Mouse (Mus musculus): ENCODE data around the gene 2210408I21Rik. TPM values are rescaled to one million over a fixed set of nuclear protein-coding genes. Genes with fewer than 3 reads are reported as not detected.

Gene 2210408I21Rik
- total RNA-seq, 1 experiment: 7.6 TPM

DNA sequence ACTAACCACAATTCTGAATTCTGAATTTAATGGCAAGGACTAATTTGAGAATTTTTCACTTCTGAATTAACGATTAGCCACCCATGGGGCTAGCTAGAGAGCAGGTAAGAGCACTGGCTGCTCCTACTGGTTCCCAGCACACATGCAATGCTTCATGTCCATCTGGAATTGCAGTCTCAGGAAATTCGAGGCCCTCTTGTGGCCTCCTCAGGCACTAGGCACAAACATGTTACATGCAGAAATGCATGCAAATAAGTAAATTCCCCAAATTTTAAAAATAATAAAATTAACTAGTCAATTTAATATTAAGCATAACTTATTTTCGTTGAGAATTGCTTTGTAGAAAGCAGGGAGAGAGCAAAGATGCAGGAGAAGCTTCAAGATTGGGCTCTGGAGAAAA lies 273.2 kb downstream of the 2210408I21Rik start:
- no peak for DNase-seq (ENCODE audit: low read depth, low spot score)
- no peaks in the 10 kb centered on the region for H3K9me3 ChIP-seq (ENCODE audit: control insufficient read depth, insufficient read depth, low read depth, low read length)
- no peak overlapping the region for H3K9ac ChIP-seq (ENCODE audit: insufficient read depth, low read depth, low read length, poor library complexity, severe bottlenecking)
- in situ Hi-C loops (cut with MboI; ENCODE audit: low sequenced_read_pairs in 2 of 2, unreplicated experiment in 2 of 2): no loop called here
- no peak overlapping the region for H3K4me3 ChIP-seq (ENCODE audit: insufficient read depth in 1 of 2, low read depth in 1 of 2, low read length in 2 of 2, poor library complexity in 1 of 2, severe bottlenecking in 1 of 2)
- no peak overlapping the region for H3K27ac ChIP-seq (ENCODE audit: insufficient read depth, low read depth, low read length, poor library complexity, severe bottlenecking)
- no peaks in the 10 kb centered on the region for H3K4me1 ChIP-seq (ENCODE audit: control insufficient read depth in 2 of 2, insufficient read depth in 2 of 2, low read length in 2 of 2, poor library complexity in 1 of 2)
- H3K36me3 ChIP-seq (ENCODE audit: control insufficient read depth, insufficient read depth, low read length, poor library complexity, severe bottlenecking): no peaks in the 10 kb centered on the region
- no peak for TF ChIP-seq ZNF384 (IDR thresholded peaks at IDR 0.05; ENCODE audit: low read depth, low read length)

DNA sequence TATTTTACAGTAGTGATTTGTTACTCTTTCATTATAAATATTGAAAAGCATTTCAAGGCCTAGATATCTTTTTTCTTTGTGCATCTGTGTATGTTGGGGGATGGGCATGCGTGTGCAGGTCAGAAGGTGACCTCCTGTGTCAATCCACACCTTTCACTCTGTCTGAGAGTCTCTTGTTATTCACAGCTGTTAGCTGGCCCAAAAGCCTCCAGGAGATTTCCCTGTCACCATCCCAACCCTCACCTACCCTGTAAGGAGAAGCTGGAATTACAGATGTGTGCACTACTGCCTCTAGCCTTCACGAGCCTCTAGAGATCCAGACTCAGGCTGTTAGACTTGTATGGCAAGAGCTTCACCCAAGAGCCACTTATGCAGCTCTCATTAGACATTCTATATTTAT lies 274.5 kb downstream of the 2210408I21Rik start:
- Histone ChIP-seq H3K4me3 (ENCODE audit: insufficient read depth in 1 of 2, low read depth in 1 of 2, low read length in 2 of 2, poor library complexity in 1 of 2, severe bottlenecking in 1 of 2) (no peak overlapping the region), H3K9me3 (ENCODE audit: control insufficient read depth, insufficient read depth, low read depth, low read length) (no peaks in the 10 kb centered on the region), H3K9ac (ENCODE audit: insufficient read depth, low read depth, low read length, poor library complexity, severe bottlenecking) (no peak overlapping the region), H3K4me1 (ENCODE audit: control insufficient read depth in 2 of 2, insufficient read depth in 2 of 2, low read length in 2 of 2, poor library complexity in 1 of 2) (no peaks in the 10 kb centered on the region), H3K36me3 (ENCODE audit: control insufficient read depth, insufficient read depth, low read length, poor library complexity, severe bottlenecking) (no peaks in the 10 kb centered on the region), H3K27ac (ENCODE audit: insufficient read depth, low read depth, low read length, poor library complexity, severe bottlenecking) (no peak overlapping the region)
- in situ Hi-C loops (cut with MboI; ENCODE audit: low sequenced_read_pairs in 2 of 2, unreplicated experiment in 2 of 2): no loop called here
- no peak for DNase-seq (ENCODE audit: low read depth, low spot score)
- TF ChIP-seq MAFK (IDR thresholded peaks at IDR 0.05; ENCODE audit: insufficient read depth, low read depth, low read length): no peak
- no peak for TF ChIP-seq CHD2 (IDR thresholded peaks at IDR 0.05; ENCODE audit: low read depth, low read length)
- no peak for TF ChIP-seq ZC3H11A (IDR thresholded peaks at IDR 0.05; ENCODE audit: borderline replicate concordance, low read depth, low read length)
- no peak for TF ChIP-seq ZNF384 (IDR thresholded peaks at IDR 0.05; ENCODE audit: low read depth, low read length)
- no peak for TF ChIP-seq HCFC1 (IDR thresholded peaks at IDR 0.05; ENCODE audit: borderline replicate concordance, insufficient read depth, low read length)

DNA sequence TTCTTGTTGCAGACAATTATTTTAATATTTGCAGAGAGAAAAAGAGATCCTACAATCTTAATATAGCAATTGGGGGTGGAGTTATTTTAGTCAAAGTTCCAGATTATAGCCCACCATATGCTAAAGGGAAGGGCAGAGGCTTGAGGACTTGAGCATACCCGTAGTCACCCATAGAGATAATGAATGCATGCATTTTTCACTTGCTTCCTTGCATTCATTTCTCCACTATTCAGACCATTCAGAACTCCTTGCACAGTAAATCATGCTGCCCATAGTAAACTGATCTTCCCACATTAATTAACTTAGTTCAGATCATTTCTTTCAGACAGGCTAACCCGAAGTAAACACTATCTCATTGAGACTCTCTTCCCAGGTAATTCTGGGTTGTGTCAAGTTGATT lies 277.5 kb downstream of the 2210408I21Rik start:
- in situ Hi-C loops (cut with MboI; ENCODE audit: low sequenced_read_pairs in 2 of 2, unreplicated experiment in 2 of 2): no loop called here
- Histone ChIP-seq H3K4me1 (ENCODE audit: control insufficient read depth in 2 of 2, insufficient read depth in 2 of 2, low read length in 2 of 2, poor library complexity in 1 of 2) (no peaks in the 10 kb centered on the region), H3K9ac (ENCODE audit: insufficient read depth, low read depth, low read length, poor library complexity, severe bottlenecking) (no peak overlapping the region), H3K27ac (ENCODE audit: insufficient read depth, low read depth, low read length, poor library complexity, severe bottlenecking) (no peak overlapping the region), H3K4me3 (ENCODE audit: insufficient read depth in 1 of 2, low read depth in 1 of 2, low read length in 2 of 2, poor library complexity in 1 of 2, severe bottlenecking in 1 of 2) (no peak overlapping the region), H3K36me3 (ENCODE audit: control insufficient read depth, insufficient read depth, low read length, poor library complexity, severe bottlenecking) (no peaks in the 10 kb centered on the region), H3K9me3 (ENCODE audit: control insufficient read depth, insufficient read depth, low read depth, low read length) (no peaks in the 10 kb centered on the region)
- DNase-seq (ENCODE audit: low read depth, low spot score): no peak
- TF ChIP-seq ZNF384 (IDR thresholded peaks at IDR 0.05; ENCODE audit: low read depth, low read length): no peak
- no peak for TF ChIP-seq CHD2 (IDR thresholded peaks at IDR 0.05; ENCODE audit: low read depth, low read length)
- no peak for TF ChIP-seq ZC3H11A (IDR thresholded peaks at IDR 0.05; ENCODE audit: borderline replicate concordance, low read depth, low read length)
- TF ChIP-seq HCFC1 (IDR thresholded peaks at IDR 0.05; ENCODE audit: borderline replicate concordance, insufficient read depth, low read length): no peak
- TF ChIP-seq MAFK (IDR thresholded peaks at IDR 0.05; ENCODE audit: insufficient read depth, low read depth, low read length): no peak

DNA sequence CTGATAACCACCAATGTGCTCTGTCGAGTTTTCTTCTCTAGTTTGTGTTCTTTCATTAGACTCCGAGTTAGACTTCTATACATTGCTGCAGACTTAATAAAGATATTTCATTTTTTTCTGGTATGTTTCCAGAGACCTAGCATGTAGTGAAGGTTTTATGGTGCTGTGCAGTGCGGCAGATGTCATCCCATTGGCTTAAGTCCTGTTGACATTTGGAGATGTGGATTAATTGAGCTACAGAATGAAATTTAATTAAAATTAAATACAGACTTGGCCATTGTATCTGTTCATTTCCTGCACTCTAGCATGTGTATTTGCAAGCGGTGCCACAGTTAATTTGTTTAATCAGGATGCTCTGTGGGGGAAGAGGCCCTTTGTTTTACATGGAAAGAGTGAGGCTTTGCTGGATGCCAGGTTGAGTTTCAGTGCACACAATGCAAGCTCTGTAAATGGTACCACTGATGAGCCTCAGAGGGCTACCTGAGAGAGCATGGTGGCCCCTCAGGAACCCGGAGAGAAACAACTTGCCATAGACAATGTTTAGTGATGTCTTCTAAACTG lies 314.7 kb downstream of the 2210408I21Rik start:
- H3K4me3 ChIP-seq (ENCODE audit: insufficient read depth in 1 of 2, low read depth in 1 of 2, low read length in 2 of 2, poor library complexity in 1 of 2, severe bottlenecking in 1 of 2): no peak overlapping the region
- in situ Hi-C loops (cut with MboI; ENCODE audit: low sequenced_read_pairs in 2 of 2, unreplicated experiment in 2 of 2): no loop called here
- no peak for DNase-seq (ENCODE audit: low read depth, low spot score)
- no peaks in the 10 kb centered on the region for H3K4me1 ChIP-seq (ENCODE audit: control insufficient read depth in 2 of 2, insufficient read depth in 2 of 2, low read length in 2 of 2, poor library complexity in 1 of 2)
- no peaks in the 10 kb centered on the region for H3K9me3 ChIP-seq (ENCODE audit: control insufficient read depth, insufficient read depth, low read depth, low read length)
- no peak overlapping the region for H3K27ac ChIP-seq (ENCODE audit: insufficient read depth, low read depth, low read length, poor library complexity, severe bottlenecking)
- H3K36me3 ChIP-seq (ENCODE audit: control insufficient read depth, insufficient read depth, low read length, poor library complexity, severe bottlenecking): no peaks in the 10 kb centered on the region
- TF ChIP-seq HCFC1 (IDR thresholded peaks at IDR 0.05; ENCODE audit: borderline replicate concordance, insufficient read depth, low read length): no peak
- no peak for TF ChIP-seq MAFK (IDR thresholded peaks at IDR 0.05; ENCODE audit: insufficient read depth, low read depth, low read length)
- no peak for TF ChIP-seq ZC3H11A (IDR thresholded peaks at IDR 0.05; ENCODE audit: borderline replicate concordance, low read depth, low read length)
- TF ChIP-seq CHD2 (IDR thresholded peaks at IDR 0.05; ENCODE audit: low read depth, low read length): no peak
- no peak for TF ChIP-seq ZNF384 (IDR thresholded peaks at IDR 0.05; ENCODE audit: low read depth, low read length)
- no peak overlapping the region for H3K9ac ChIP-seq (ENCODE audit: insufficient read depth, low read depth, low read length, poor library complexity, severe bottlenecking)

DNA sequence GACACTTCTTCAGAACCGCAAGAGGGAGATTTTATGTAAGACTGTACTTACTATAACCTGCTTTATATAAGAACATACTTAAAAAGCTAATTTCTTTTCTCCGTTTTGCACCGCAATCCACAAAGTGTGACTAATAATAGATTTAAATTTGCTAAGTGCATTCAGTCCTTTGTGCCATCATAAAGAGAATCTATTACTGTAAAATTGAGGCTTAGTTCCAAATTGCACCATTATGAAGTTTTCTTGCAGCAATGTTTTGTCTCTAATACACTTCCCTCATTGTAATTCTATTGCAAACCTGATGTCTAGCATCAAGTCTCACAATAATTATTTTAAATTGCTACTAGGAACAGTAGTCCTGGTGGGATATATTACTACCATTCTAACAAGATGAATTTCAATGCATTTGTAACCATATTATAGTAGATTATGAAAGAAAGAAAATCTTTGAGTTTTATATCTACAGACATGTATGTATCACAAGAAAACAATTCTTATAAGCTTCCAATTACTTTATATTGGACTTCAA lies 334.8 kb downstream of the 2210408I21Rik start:
- no peaks in the 10 kb centered on the region for H3K9me3 ChIP-seq (ENCODE audit: control insufficient read depth, insufficient read depth, low read depth, low read length)
- H3K36me3 ChIP-seq (ENCODE audit: control insufficient read depth, insufficient read depth, low read length, poor library complexity, severe bottlenecking): no peaks in the 10 kb centered on the region
- no peaks in the 10 kb centered on the region for H3K4me1 ChIP-seq (ENCODE audit: control insufficient read depth in 2 of 2, insufficient read depth in 2 of 2, low read length in 2 of 2, poor library complexity in 1 of 2)
- no peak for TF ChIP-seq ZC3H11A (IDR thresholded peaks at IDR 0.05; ENCODE audit: borderline replicate concordance, low read depth, low read length)
- no peak for TF ChIP-seq HCFC1 (IDR thresholded peaks at IDR 0.05; ENCODE audit: borderline replicate concordance, insufficient read depth, low read length)
- no peak for TF ChIP-seq CHD2 (IDR thresholded peaks at IDR 0.05; ENCODE audit: low read depth, low read length)
- no peak for TF ChIP-seq MAFK (IDR thresholded peaks at IDR 0.05; ENCODE audit: insufficient read depth, low read depth, low read length)
- TF ChIP-seq ZNF384 (IDR thresholded peaks at IDR 0.05; ENCODE audit: low read depth, low read length): no peak
- no peak overlapping the region for H3K9ac ChIP-seq (ENCODE audit: insufficient read depth, low read depth, low read length, poor library complexity, severe bottlenecking)
- H3K4me3 ChIP-seq (ENCODE audit: insufficient read depth in 1 of 2, low read depth in 1 of 2, low read length in 2 of 2, poor library complexity in 1 of 2, severe bottlenecking in 1 of 2): no peak overlapping the region
- H3K27ac ChIP-seq (ENCODE audit: insufficient read depth, low read depth, low read length, poor library complexity, severe bottlenecking): no peak overlapping the region
- in situ Hi-C loops (cut with MboI; ENCODE audit: low sequenced_read_pairs in 2 of 2, unreplicated experiment in 2 of 2): no loop called here
- DNase-seq (ENCODE audit: low read depth, low spot score): no peak
